Mouse (Mus musculus) small intestine, adult 2 months (tissue): ENCODE results near the gene Dhdds.

Experiments used
- CTCF ChIP-seq: fragments of 200-500 bp; IDR thresholded peaks from 2 replicates; pipeline ENCODE4 v1.5.1; 2012; ENCODE audit warnings: low read depth, mild to moderate bottlenecking, control low read depth, inconsistent platforms, low read length, moderate library complexity, mixed read lengths; ENCODE audit not compliant: insufficient replicate concordance, insufficient read length; ENCODE audit errors: extremely low read depth
- POLR2A ChIP-seq: fragments of 200-500 bp; IDR thresholded peaks from 2 replicates; pipeline ENCODE4 v1.6.1; 2012; ENCODE audit warnings: low read depth, mild to moderate bottlenecking, control low read depth, inconsistent platforms, low read length, moderate library complexity

- TF ChIP-seq CTCF, result no peak
- TF ChIP-seq POLR2A, result no peak
Observed at GRCm38 (mm10) chr4:134018779-134019145, 18.0 kb upstream of the Dhdds start, which contains the start of gene Lin28a.
